Mouse (Mus musculus): Measurements from ENCODE around the gene Ide. TPM values are rescaled to one million over a fixed set of nuclear protein-coding genes. Genes with fewer than 3 reads are reported as not detected.

Ide gene
- polyA plus RNA-seq (2017; shearing (Covaris generic)), result 61.5 TPM

DNA sequence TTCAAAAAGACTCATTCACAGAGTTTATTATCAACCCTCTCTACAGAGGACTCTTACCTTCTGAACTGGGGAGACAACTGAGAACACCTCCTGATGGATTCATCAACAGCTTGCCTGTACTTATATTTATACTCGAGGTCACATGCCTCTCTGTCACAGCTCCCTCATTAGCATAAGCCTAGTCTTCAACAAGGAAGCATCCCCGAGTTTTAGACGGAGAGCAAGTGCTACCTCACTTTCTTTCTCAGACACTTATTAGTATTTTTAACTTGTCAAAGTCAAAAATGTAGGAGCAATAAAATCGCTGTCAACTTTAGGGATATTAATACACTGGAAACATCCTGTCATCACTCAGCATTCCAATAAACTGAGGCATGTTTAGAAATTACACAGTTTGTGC, at the start of gene Ide:
TSS of gene Ide (minus strand) at position 101 of the 400 bp plus-strand sequence.

DNA sequence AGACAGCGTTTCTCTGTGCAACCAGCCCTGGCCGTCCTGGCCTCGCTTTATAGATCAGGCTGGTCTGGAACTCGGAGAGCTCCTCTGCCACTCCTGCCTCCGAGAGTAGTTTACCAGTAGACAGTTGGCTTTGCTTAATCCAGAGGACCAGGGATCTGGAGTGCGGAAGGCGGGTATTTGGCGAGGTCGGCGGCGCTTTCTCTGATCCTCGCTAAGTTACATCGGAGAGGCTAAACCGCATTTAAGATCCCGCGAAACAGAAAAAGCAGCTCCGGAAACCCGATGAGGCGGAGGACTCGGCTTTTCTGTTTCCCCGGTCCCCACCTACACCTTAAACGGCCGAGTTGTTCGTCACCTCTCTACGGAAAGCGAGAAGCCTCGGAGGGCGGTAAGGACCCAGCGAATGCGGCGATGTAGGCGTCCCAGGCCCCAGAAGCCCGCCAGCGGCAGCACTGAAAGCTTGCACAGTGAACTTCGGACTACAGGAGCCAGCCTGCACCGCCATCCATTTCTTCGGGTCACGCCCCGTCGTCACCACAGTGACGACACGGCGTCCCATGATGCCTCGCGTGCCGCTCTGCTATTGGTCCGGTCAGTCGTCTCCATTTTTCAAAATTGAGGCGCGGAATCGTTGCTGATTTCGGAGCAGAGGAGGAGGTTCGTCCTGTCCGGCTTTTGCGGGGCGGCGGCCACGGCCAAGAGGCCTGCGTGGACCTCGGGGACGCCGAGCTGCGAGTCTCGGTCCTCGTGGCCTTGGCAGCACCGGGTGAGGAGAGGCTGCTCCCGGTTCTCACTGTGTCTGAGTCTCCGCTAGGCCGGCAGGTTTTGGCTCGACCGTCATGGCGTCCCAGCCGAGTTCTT, 38.3 kb upstream of the Ide start, which contains the start of gene Kif11:
TSS of gene Kif11 (plus strand) at position 649 of the 861 bp plus-strand sequence.

Other genes with a start within 250 kb of the Ide start
- gene March5, start 130.3 kb downstream of the Ide start, polyA plus RNA-seq (2017; shearing (Covaris generic)), result 12.8 TPM
- not detected for gene Cpeb3, start 129.3 kb downstream of the Ide start, polyA plus RNA-seq (2017; shearing (Covaris generic))
- gene Kif11, start 38.6 kb upstream of the Ide start, polyA plus RNA-seq (2017; shearing (Covaris generic)), result 8.8 TPM
- 0.32 TPM for gene Hhex, start 97.0 kb upstream of the Ide start, polyA plus RNA-seq (2017; shearing (Covaris generic))
- 41.5 TPM for gene Exoc6, start 212.6 kb upstream of the Ide start, polyA plus RNA-seq (2017; shearing (Covaris generic))

All from activated CD4-positive, CD25-positive, alpha-beta regulatory T cell, adult 9 weeks (primary cell).